Mouse (Mus musculus) heart, embryonic 10.5 days (tissue): ENCODE data around the gene Gm28036. TPM values are rescaled to one million over a fixed set of nuclear protein-coding genes. Genes with fewer than 3 reads are reported as not detected.

Experiments
- DNase-seq: peaks from one replicate; pipeline ENCODE4 v3.0.0-alpha.2; 2017; ENCODE audit warnings: low spot score
- H3K27ac ChIP-seq: fragments of 300-500 bp; sonication (generic); 2 replicates; pipeline ENCODE4 v1.5.1; 2016; ENCODE audit warnings: mild to moderate bottlenecking
- H3K27me3 ChIP-seq: fragments of 300-500 bp; sonication (generic); 2 replicates; pipeline ENCODE4 v1.6.1; 2016; ENCODE audit warnings: mild to moderate bottlenecking; ENCODE audit not compliant: poor library complexity, insufficient read depth, severe bottlenecking
- H3K36me3 ChIP-seq: fragments of 300-500 bp; sonication (generic); 2 replicates; pipeline ENCODE4 v1.6.1; 2016; ENCODE audit warnings: mild to moderate bottlenecking, moderate library complexity
- H3K4me1 ChIP-seq: fragments of 300-500 bp; sonication (generic); 2 replicates; pipeline ENCODE4 v1.6.1; 2016; ENCODE audit warnings: mild to moderate bottlenecking
- H3K4me3 ChIP-seq: fragments of 300-500 bp; sonication (generic); 2 replicates; pipeline ENCODE4 v1.5.1; 2016; ENCODE audit warnings: mild to moderate bottlenecking, moderate library complexity
- H3K9me3 ChIP-seq: fragments of 300-500 bp; sonication (generic); 2 replicates; pipeline ENCODE4 v1.6.1; 2016; ENCODE audit warnings: mild to moderate bottlenecking, moderate library complexity
- WGBS: fragments of 180-500 bp; shearing (Covaris S2); methylation state at CpG from one replicate; pipeline ENCODE4 v1.1.7; 2016; 5-methylcytosine and 5-hydroxymethylcytosine counted together
- polyA plus RNA-seq: library from polyadenylated mRNA; unstranded; fragments of >200 nt; fragmentation: Nextera tagmentation; extraction: Ambion mirVana; gene quantifications from 2 replicates; pipeline ENCODE4 v1.2.1, GENCODE M21; 2016

The Gm28036 gene
- 12.4 and 18.4 TPM in 2 replicates for polyA plus RNA-seq

- Histone ChIP-seq H3K36me3 (peaks cover 52% of the 10 kb centered on the region), H3K9me3 (no peaks in the 10 kb centered on the region), H3K27me3 (no peaks in the 10 kb centered on the region), H3K4me3 (no peak within 1 kb of the TSS), H3K4me1 (no peaks in the 10 kb centered on the region), H3K27ac (no peak within 1 kb of the TSS)
- WGBS = 87% methylated on average over 5 of the region's 5 CpGs
- DNase-seq = no peak
Measured at GRCm38 (mm10) chr2:156126992-156127391, at the start of gene Gm28036. Gene Gm28036 (minus strand): TSS chr2:156127092.

DNA sequence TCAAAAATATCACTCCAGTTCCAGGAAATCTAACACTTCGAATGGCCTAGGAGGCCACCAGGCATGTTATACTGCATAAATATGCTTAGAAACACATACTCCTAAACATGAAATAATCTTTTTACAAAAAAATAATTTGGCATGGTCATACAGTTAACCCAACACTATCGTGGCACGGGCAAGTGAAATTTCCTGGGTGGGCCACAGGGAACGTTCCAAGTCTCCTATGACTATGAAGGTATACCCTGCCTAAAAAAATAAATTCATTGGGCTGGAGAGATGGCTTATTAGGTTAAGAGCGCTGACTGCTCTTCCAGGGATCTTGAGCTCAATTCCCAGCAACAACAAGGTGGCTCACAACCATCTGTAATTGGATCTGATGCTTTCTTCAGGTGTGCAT, 39.7 kb upstream of the Gm28036 start:
- peaks cover 96% of the 10 kb centered on the region for H3K36me3 ChIP-seq
- 91% methylated on average over 5 of the region's 5 CpGs for WGBS

DNA sequence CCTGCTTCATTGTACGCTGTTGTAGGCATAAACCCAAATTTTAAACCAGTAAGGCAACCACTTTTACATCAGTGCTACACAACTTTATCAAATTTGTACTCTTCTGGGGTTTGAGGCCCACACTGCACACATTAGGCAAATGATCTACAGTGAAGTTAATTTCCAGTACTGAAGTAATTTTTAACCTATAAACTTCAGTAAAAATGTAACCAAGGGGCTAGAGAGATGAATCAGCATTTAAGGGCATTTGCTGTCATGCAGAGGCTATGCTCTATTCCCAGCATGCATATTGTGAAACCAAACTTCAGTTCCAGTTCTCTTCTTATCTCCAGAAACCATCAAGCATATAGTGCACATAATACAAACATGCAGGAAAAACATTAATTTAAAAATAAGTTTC, 38.6 kb upstream of the Gm28036 start:
- H3K4me3 ChIP-seq = no peak overlapping the region
- H3K4me1 ChIP-seq = no peaks in the 10 kb centered on the region
- DNase-seq = no peak
- H3K9me3 ChIP-seq = no peaks in the 10 kb centered on the region
- 98% methylated on average over 1 of the region's 1 CpGs for WGBS
- peaks cover 97% of the 10 kb centered on the region for H3K36me3 ChIP-seq
- no peak overlapping the region for H3K27ac ChIP-seq
- no peaks in the 10 kb centered on the region for H3K27me3 ChIP-seq

More for the DNA sequence above, 39.7 kb upstream of the Gm28036 start:
- Histone ChIP-seq H3K9me3 (no peaks in the 10 kb centered on the region), H3K27ac (no peak overlapping the region), H3K4me3 (no peak overlapping the region), H3K4me1 (no peaks in the 10 kb centered on the region), H3K27me3 (no peaks in the 10 kb centered on the region)
- no peak for DNase-seq

DNA sequence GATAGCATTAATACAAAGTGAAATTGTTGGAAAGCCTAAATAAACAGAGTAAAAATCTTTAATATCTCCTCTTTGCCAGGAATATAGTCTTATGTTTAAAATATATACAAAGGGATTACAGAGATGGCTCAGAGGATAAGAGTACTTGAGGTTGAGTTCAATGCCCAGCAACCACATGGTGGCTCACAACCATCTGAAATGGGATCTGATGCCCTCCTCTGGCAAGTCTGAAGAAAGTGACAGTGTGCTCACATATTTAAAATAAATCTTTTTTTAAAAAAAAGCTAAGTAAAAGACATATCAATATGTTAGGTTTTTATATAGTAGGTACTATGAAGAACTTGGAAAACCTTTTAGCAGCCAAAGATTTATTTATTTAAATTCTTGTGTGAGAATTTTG, 24.6 kb upstream of the Gm28036 start:
- H3K27ac ChIP-seq = no peak overlapping the region
- H3K27me3 ChIP-seq = no peaks in the 10 kb centered on the region
- no peak overlapping the region for H3K4me3 ChIP-seq
- peaks cover 97% of the 10 kb centered on the region for H3K36me3 ChIP-seq
- no peak for DNase-seq
- H3K4me1 ChIP-seq = no peaks in the 10 kb centered on the region
- no peaks in the 10 kb centered on the region for H3K9me3 ChIP-seq

DNA sequence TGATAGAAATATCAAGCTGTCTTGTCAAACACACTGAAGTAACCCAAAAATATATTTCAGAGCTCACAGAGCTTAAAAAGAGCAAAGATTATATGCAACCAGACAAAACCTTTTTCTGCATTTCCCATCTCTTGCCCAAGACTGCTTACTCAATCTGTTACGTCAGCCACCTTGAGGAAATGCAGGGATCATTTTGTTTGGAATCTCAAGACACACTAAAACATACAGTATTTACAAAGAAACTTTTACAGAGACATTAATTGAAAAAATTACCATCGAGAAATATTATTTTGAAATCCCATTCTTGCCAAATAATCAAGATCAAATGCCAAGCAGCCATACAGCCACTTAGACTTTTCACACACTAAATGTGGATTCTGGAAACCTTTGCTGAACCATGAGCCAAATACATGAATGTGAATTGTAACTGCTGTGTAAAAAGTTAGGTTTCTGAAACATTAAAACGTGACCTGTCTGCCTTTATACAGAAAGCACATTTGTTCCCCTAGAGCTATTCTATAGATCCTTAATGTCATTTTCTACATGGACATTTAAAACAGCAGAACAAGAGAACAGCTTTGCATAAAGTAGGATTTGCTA, 20.5 kb upstream of the Gm28036 start:
- no peak overlapping the region for H3K4me3 ChIP-seq
- H3K27me3 ChIP-seq = no peaks in the 10 kb centered on the region
- no peak for DNase-seq
- peaks cover 58% of the 10 kb centered on the region for H3K36me3 ChIP-seq
- H3K4me1 ChIP-seq = peaks cover 9% of the 10 kb centered on the region; the same call in 1 of the 2 replicates
- no peaks in the 10 kb centered on the region for H3K9me3 ChIP-seq
- 94% methylated on average over 3 of the region's 3 CpGs for WGBS
- no peak overlapping the region for H3K27ac ChIP-seq

DNA sequence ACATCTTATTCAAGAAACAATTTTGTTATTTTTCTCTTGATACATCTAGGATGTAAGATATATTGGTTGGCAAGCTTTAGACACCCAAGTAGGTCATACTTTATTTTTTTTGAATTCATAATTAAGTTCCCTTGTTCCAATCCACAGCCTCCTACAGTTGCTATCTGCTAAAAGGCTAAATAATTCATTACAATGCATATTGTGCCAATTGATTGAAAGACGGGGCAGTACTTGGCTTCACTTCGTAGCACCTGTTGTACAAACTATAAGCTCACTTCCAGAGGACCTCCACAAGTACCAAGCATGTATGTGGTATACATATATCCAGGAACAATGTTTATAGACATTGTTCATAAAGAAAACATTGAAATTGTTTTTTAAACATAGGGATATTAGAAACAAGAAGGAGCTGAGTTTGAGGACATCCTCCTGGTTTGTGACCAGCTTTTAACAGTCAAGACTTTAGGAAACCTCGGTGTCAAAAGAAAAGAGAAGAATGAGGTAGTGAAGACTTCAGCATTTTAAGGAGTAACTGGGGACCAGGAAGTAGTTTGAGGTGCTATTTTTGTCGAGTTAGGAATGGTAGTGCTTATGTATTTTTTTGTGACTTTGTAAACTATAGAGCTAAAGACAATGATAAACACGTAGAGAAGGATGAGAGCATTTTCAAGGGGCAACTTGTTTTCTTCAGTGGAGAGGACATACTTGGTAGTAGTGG, 19.5 kb upstream of the Gm28036 start:
- 65% methylated on average over 5 of the region's 5 CpGs for WGBS
- Histone ChIP-seq H3K4me1 (peaks cover 9% of the 10 kb centered on the region; the same call in 1 of the 2 replicates), H3K36me3 (peaks cover 50% of the 10 kb centered on the region), H3K4me3 (no peak overlapping the region), H3K27me3 (no peaks in the 10 kb centered on the region), H3K27ac (no peak overlapping the region), H3K9me3 (no peaks in the 10 kb centered on the region)
- no peak for DNase-seq

- H3K36me3 ChIP-seq = peaks cover 45% of the 10 kb centered on the region
- 57% methylated on average over 11 of the region's 11 CpGs for WGBS
Measured at GRCm38 (mm10) chr2:156145486-156146130, 18.7 kb upstream of the Gm28036 start.

GRCm38 (mm10) chr2:156143953-156144724, 17.2 kb upstream of the Gm28036 start, which contains the start of the genes Romo1 and Nfs1:
Gene Romo1 (plus strand): TSS chr2:156144039.
Gene Nfs1 (minus strand): TSS chr2:156144186.
- peak within 1 kb of the TSS; percentile 82 for H3K4me3 ChIP-seq
- H3K36me3 ChIP-seq = peaks cover 43% of the 10 kb centered on the region
- peak; percentile 98 for DNase-seq
- H3K27ac ChIP-seq = peak within 1 kb of the TSS; percentile 94
- no peaks in the 10 kb centered on the region for H3K27me3 ChIP-seq
- peaks cover 9% of the 10 kb centered on the region; the same call in 1 of the 2 replicates for H3K4me1 ChIP-seq
- H3K9me3 ChIP-seq = no peaks in the 10 kb centered on the region
- WGBS = under 1% methylated on average over 70 of the region's 70 CpGs

More at GRCm38 (mm10) chr2:156145486-156146130, 18.7 kb upstream of the Gm28036 start:
- Histone ChIP-seq H3K4me3 (peak overlapping the region; percentile 82), H3K9me3 (no peaks in the 10 kb centered on the region), H3K4me1 (peaks cover 9% of the 10 kb centered on the region; the same call in 1 of the 2 replicates), H3K27ac (no peak overlapping the region), H3K27me3 (no peaks in the 10 kb centered on the region)
- DNase-seq = no peak

DNA sequence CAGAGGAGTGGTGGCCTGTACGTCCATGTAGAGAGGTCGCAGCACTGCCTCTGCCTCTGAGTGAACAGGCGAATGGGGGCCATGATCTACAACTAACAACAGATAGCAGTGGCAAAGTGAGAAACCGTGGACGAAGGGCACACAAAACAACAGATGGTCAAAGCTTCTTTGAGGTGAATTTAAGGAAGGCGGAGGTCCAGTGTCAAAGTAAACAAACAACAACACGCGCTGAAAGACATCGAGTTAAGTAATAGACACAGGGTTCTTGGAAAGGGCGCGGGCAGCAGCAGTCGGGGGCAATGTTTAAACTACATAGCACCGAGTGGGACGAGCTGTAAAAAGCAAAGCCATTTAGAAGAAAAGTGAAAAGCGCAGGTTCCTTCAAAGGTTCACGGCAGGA, 16.5 kb upstream of the Gm28036 start:
- 2% methylated on average over 16 of the region's 16 CpGs for whole genome bisulfite sequencing

DNA sequence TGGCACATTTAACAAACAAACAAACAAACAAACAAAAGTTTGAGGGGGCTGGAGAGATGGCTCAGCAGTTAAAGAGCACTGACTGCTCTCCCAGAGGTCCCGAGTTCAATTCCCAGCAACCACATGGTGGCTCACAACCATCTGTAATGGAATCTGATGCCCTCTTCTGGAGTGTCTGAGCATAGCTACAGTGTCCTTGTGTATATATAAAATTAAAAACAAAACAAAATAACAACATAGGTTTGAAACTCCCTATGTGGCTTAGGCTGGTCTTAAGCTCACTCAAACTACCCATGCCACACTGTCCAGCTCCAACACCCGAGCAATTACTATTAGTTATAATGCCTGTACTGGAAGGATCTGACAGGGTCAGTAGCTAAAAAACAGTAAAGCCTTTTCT, 15.9 kb upstream of the Gm28036 start:
- WGBS = 75% methylated on average over 2 of the region's 2 CpGs
- H3K27me3 ChIP-seq = no peaks in the 10 kb centered on the region
- no peaks in the 10 kb centered on the region for H3K9me3 ChIP-seq
- peaks cover 37% of the 10 kb centered on the region for H3K36me3 ChIP-seq
- peaks cover 9% of the 10 kb centered on the region; the same call in 1 of the 2 replicates for H3K4me1 ChIP-seq
- H3K27ac ChIP-seq = peak overlapping the region; percentile 94; the same call in 1 of the 2 replicates
- DNase-seq = no peak
- H3K4me3 ChIP-seq = peak overlapping the region; percentile 82

More for the DNA sequence above, 16.5 kb upstream of the Gm28036 start:
- H3K9me3 ChIP-seq = no peaks in the 10 kb centered on the region
- peaks cover 42% of the 10 kb centered on the region for H3K36me3 ChIP-seq
- H3K27me3 ChIP-seq = no peaks in the 10 kb centered on the region
- H3K27ac ChIP-seq = peak overlapping the region; percentile 94
- peak overlapping the region; percentile 82 for H3K4me3 ChIP-seq
- no peak for DNase-seq
- peaks cover 9% of the 10 kb centered on the region; the same call in 1 of the 2 replicates for H3K4me1 ChIP-seq

- no peak overlapping the region for H3K4me3 ChIP-seq
- no peak for DNase-seq
- no peaks in the 10 kb centered on the region for H3K9me3 ChIP-seq
- H3K4me1 ChIP-seq = no peaks in the 10 kb centered on the region
- peaks cover 46% of the 10 kb centered on the region for H3K36me3 ChIP-seq
- 85% methylated on average over 6 of the region's 6 CpGs for WGBS
- no peak overlapping the region for H3K27ac ChIP-seq
- H3K27me3 ChIP-seq = no peaks in the 10 kb centered on the region
Measured at GRCm38 (mm10) chr2:156135695-156136094, 8.8 kb upstream of the Gm28036 start.

GRCm38 (mm10) chr2:156134161-156134560, 7.3 kb upstream of the Gm28036 start:
- peaks cover 34% of the 10 kb centered on the region for H3K36me3 ChIP-seq
- no peak overlapping the region for H3K4me3 ChIP-seq
- no peak for DNase-seq
- H3K27ac ChIP-seq = no peak overlapping the region
- no peaks in the 10 kb centered on the region for H3K27me3 ChIP-seq
- H3K4me1 ChIP-seq = no peaks in the 10 kb centered on the region
- 81% methylated on average over 5 of the region's 5 CpGs for WGBS
- no peaks in the 10 kb centered on the region for H3K9me3 ChIP-seq
